Mouse (Mus musculus) heart, adult 2 months (tissue): Measurements from ENCODE around the gene Prss12.

Experiments
- CTCF ChIP-seq: fragments of 200-600 bp; IDR thresholded peaks from 2 replicates; pipeline ENCODE4 v1.8.1; 2022; ENCODE audit warnings: antibody characterized with exemption, mild to moderate bottlenecking, moderate library complexity
- POLR2A ChIP-seq: fragments of 200-500 bp; IDR thresholded peaks from 2 replicates; pipeline ENCODE4 v1.6.1; 2011; ENCODE audit warnings: mild to moderate bottlenecking, low read depth, low read length, control low read depth; ENCODE audit not compliant: insufficient read depth

GRCm38 (mm10) chr3:123476833-123477232, 30.1 kb downstream of the Prss12 start:
- TF ChIP-seq POLR2A: no peak
- TF ChIP-seq CTCF: no peak
